Mouse (Mus musculus): ENCODE data around the gene D13Ertd608e.
"Not testable (repeated sequence)": the region's sequence is repeated elsewhere in the genome, so short reads cannot be mapped to it uniquely, and the experiment has no call there.

D13Ertd608e gene

GRCm38 (mm10) chr13:119835320-119836056, at the start of gene D13Ertd608e:
D13Ertd608e (plus strand) TSS chr13:119836006.
- in situ Hi-C loops (cut with MboI, MseI), result loop anchor here in 1 of 2 experiments (5.0 kb wide), 1 partner anchor 387 kb away; no protein-coding TSS in a partner anchor

- in situ Hi-C loops (cut with MboI, MseI), result loop anchor here in 1 of 2 experiments (5.0 to 25.0 kb wide), 2 partner anchors 98 to 1403 kb away; partner anchors contain the start of genes B430218F22Rik, Hmgcs1 and Mrps30
Measured at GRCm38 (mm10) chr13:119789851-119790717, 45.7 kb upstream of the D13Ertd608e start.

- in situ Hi-C loops (cut with MboI, MseI), result loop anchor here in 1 of 2 experiments (25.0 kb wide), 1 partner anchor 1404 kb away; the partner anchor contains the start of genes B430218F22Rik and Mrps30
Measured at GRCm38 (mm10) chr13:119790761-119791579, 44.8 kb upstream of the D13Ertd608e start, which contains the start of gene Zfp131. Zfp131 (minus strand) TSS chr13:119790889.

- in situ Hi-C loops (cut with MboI, MseI), result loop anchor here in 1 of 2 experiments (25.0 kb wide), 1 partner anchor 1404 kb away; the partner anchor contains the start of genes B430218F22Rik and Mrps30
Measured at GRCm38 (mm10) chr13:119791580-119792135, 44.1 kb upstream of the D13Ertd608e start.

GRCm38 (mm10) chr13:119792791-119793404, 42.9 kb upstream of the D13Ertd608e start:
- in situ Hi-C loops (cut with MboI, MseI), result loop anchor here in 1 of 2 experiments (25.0 kb wide), 1 partner anchor 1406 kb away; the partner anchor contains the start of genes B430218F22Rik and Mrps30

- in situ Hi-C loops (cut with MboI, MseI), result loop anchor here in 1 of 2 experiments (25.0 kb wide), 1 partner anchor 1410 kb away; the partner anchor contains the start of genes B430218F22Rik and Mrps30
Measured at GRCm38 (mm10) chr13:119797656-119798055, 38.1 kb upstream of the D13Ertd608e start.

- in situ Hi-C loops (cut with MboI, MseI), result no loop called here
Measured at GRCm38 (mm10) chr13:119808937-119809336, 26.9 kb upstream of the D13Ertd608e start.

GRCm38 (mm10) chr13:119810031-119810430, 25.8 kb upstream of the D13Ertd608e start:
- in situ Hi-C loops (cut with MboI, MseI), result loop anchor here in 1 of 2 experiments (10.0 kb wide), 1 partner anchor 255 kb away; no protein-coding TSS in a partner anchor

- in situ Hi-C loops (cut with MboI, MseI), result loop anchor here in 1 of 2 experiments (10.0 kb wide), 1 partner anchor 248 kb away; no protein-coding TSS in a partner anchor
Measured at GRCm38 (mm10) chr13:119816798-119817197, 19.0 kb upstream of the D13Ertd608e start.

GRCm38 (mm10) chr13:119817579-119818206, 18.1 kb upstream of the D13Ertd608e start:
- in situ Hi-C loops (cut with MboI, MseI), result loop anchor here in 1 of 2 experiments (10.0 kb wide), 1 partner anchor 247 kb away; no protein-coding TSS in a partner anchor

- in situ Hi-C loops (cut with MboI, MseI), result not testable (repeated sequence)
Measured at GRCm38 (mm10) chr13:119830116-119830515, 5.7 kb upstream of the D13Ertd608e start, which contains the start of gene AF067063. AF067063 (minus strand) TSS chr13:119830216.

- in situ Hi-C loops (cut with MboI, MseI), result loop anchor here in 1 of 2 experiments (5.0 kb wide), 1 partner anchor 386 kb away; no protein-coding TSS in a partner anchor
Measured at GRCm38 (mm10) chr13:119836324-119836811, 562 bp downstream of the D13Ertd608e start.

- in situ Hi-C loops (cut with MboI, MseI), result loop anchor here in 1 of 2 experiments (5.0 kb wide), 1 partner anchor 384 kb away; no protein-coding TSS in a partner anchor
Measured at GRCm38 (mm10) chr13:119837719-119838337, 2.0 kb downstream of the D13Ertd608e start.

- in situ Hi-C loops (cut with MboI, MseI), result loop anchor here in 1 of 2 experiments (5.0 kb wide), 1 partner anchor 382 kb away; no protein-coding TSS in a partner anchor
Measured at GRCm38 (mm10) chr13:119839982-119840381, 4.2 kb downstream of the D13Ertd608e start.

- in situ Hi-C loops (cut with MboI, MseI), result loop anchor here in 1 of 2 experiments (5.0 kb wide), 1 partner anchor 335 kb away; no protein-coding TSS in a partner anchor
Measured at GRCm38 (mm10) chr13:119862399-119862798, 26.6 kb downstream of the D13Ertd608e start.

GRCm38 (mm10) chr13:119864395-119864999, 28.7 kb downstream of the D13Ertd608e start:
- in situ Hi-C loops (cut with MboI, MseI), result loop anchor here in 1 of 2 experiments (5.0 kb wide), 1 partner anchor 333 kb away; no protein-coding TSS in a partner anchor

- in situ Hi-C loops (cut with MboI, MseI), result not testable (repeated sequence)
Measured at GRCm38 (mm10) chr13:119886896-119887295, 51.1 kb downstream of the D13Ertd608e start.

Measured in T-helper 17 cell (primary cell).